Mouse (Mus musculus) kidney, adult 2 months (tissue): ENCODE measurements around the gene Fgfbp1. TPM values are rescaled to one million over a fixed set of nuclear protein-coding genes. Genes with fewer than 3 reads are reported as not detected.

Experiments
- DNase-seq: peaks from one replicate; pipeline ENCODE4 v3.0.0; 2021
- H3K27ac ChIP-seq: fragments of 200-500 bp; 2 replicates; pipeline ENCODE4 v1.5.1; 2012; ENCODE audit warnings: low read depth, low read length, control low read depth, inconsistent platforms; ENCODE audit not compliant: insufficient read depth
- H3K27me3 ChIP-seq: fragments of 200-500 bp; replicated peaks from 2 replicates; pipeline ENCODE4 v1.6.1; 2012; ENCODE audit warnings: mild to moderate bottlenecking, moderate library complexity, low read length, inconsistent platforms; ENCODE audit not compliant: control insufficient read depth, insufficient read depth
- H3K36me3 ChIP-seq: fragments of 200-500 bp; 2 replicates; pipeline ENCODE4 v1.6.1; 2012; ENCODE audit warnings: mild to moderate bottlenecking, moderate library complexity, low read length, inconsistent platforms; ENCODE audit not compliant: control insufficient read depth, insufficient read depth
- H3K4me1 ChIP-seq: fragments of 200-500 bp; 2 replicates; pipeline ENCODE4 v1.6.1; 2011; ENCODE audit warnings: low read length; ENCODE audit not compliant: control insufficient read depth, insufficient read depth
- H3K4me3 ChIP-seq: fragments of 200-500 bp; 2 replicates; pipeline ENCODE4 v1.5.1; 2011; ENCODE audit warnings: mild to moderate bottlenecking, low read depth, low read length, control low read depth; ENCODE audit not compliant: insufficient read depth
- CTCF ChIP-seq: fragments of 200-500 bp; conservative IDR thresholded peaks from 2 replicates; pipeline ENCODE4 v1.5.1; 2011; ENCODE audit warnings: low read depth, mild to moderate bottlenecking, control low read depth, low read length, moderate library complexity, mixed read lengths; ENCODE audit not compliant: insufficient read depth, insufficient read length
- POLR2A ChIP-seq: fragments of 200-500 bp; IDR thresholded peaks from one replicate; pipeline ENCODE4 v1.6.1; 2011; ENCODE audit warnings: low read depth, low read length, control low read depth
- WGBS: fragments of 180-500 bp; shearing (Covaris S2); methylation state at CpG from one replicate; pipeline ENCODE4 v1.1.7; 2018; 5-methylcytosine and 5-hydroxymethylcytosine counted together
- polyA plus RNA-seq: library from polyadenylated mRNA; depleted of rRNA; stranded (reverse); fragments of >200 nt; gene quantifications from 2 replicates; pipeline ENCODE4 v1.2.3, GENCODE M21; 2012; rRNA removed

Gene Fgfbp1
- polyA plus RNA-seq = 3.7 and 4.5 TPM in 2 replicates

DNA sequence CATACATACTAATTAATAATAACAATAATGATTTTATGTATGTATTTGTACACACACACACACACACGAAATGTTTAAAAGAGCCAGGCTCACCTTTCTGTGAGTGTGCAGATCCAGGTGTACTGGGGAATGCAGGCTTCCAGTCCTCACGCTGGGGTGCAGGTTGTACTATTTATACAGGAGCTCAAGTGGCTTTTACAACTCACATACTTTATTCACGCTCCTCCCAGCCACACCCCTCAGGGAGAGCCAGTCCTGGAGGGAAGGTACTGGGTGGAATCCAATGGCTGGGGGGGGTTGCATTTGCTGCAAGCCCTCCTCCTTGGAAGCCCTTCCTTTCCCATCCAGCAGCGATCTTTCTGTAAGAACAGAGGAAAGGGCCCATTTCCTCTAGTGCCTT, at the start of gene Fgfbp1:
Gene Fgfbp1, minus strand, starts transcription at position 160 of the 400 bp plus-strand sequence.
- peak within 1 kb of the TSS; percentile 22; the same call in 1 of the 2 replicates for H3K27ac ChIP-seq
- 51% methylated on average over 4 of the region's 4 CpGs for WGBS
- H3K36me3 ChIP-seq = no peaks in the 10 kb centered on the region
- peak; percentile 28 for DNase-seq
- H3K4me3 ChIP-seq = no peak within 1 kb of the TSS
- TF ChIP-seq POLR2A = no peak
- no peak for TF ChIP-seq CTCF
- H3K27me3 ChIP-seq = no peaks in the 10 kb centered on the region
- H3K4me1 ChIP-seq = peaks cover 5% of the 10 kb centered on the region; the same call in 1 of the 2 replicates

GRCm38 (mm10) chr5:43998295-43998989, 16.9 kb upstream of the Fgfbp1 start:
- no peak for DNase-seq
- no peaks in the 10 kb centered on the region for H3K36me3 ChIP-seq
- no peaks in the 10 kb centered on the region for H3K4me1 ChIP-seq
- no peak overlapping the region for H3K4me3 ChIP-seq
- TF ChIP-seq POLR2A (no peak), CTCF (no peak)
- no peaks in the 10 kb centered on the region for H3K27me3 ChIP-seq
- no peak overlapping the region for H3K27ac ChIP-seq
- 90% methylated on average over 9 of the region's 9 CpGs for WGBS

DNA sequence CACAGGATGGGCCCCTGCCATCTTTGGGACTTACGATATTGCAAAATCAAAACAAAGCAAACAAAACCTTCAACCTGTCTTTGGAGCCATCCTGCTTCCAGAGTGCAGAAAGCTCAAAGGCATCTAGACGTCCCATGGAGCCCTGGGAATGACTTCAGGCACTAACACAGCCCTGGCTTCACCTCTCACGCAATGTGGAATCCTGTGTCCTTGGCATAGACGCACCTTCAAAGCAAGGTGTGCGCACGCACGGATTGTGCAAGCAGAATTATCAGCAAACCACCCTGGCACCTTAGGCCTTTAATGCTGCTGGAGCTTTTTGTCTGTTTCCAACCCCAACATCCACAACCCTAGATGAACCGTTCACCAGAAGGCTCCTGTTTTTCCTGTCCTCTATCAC, 16.0 kb upstream of the Fgfbp1 start:
- H3K36me3 ChIP-seq = no peaks in the 10 kb centered on the region
- H3K27me3 ChIP-seq = no peaks in the 10 kb centered on the region
- no peaks in the 10 kb centered on the region for H3K4me1 ChIP-seq
- H3K4me3 ChIP-seq = no peak overlapping the region
- no peak for TF ChIP-seq POLR2A
- TF ChIP-seq CTCF = no peak
- WGBS = 91% methylated on average over 8 of the region's 8 CpGs
- DNase-seq = no peak
- no peak overlapping the region for H3K27ac ChIP-seq

GRCm38 (mm10) chr5:43996162-43996561, 14.6 kb upstream of the Fgfbp1 start:
- 35% methylated on average over 4 of the region's 4 CpGs for WGBS
- H3K4me3 ChIP-seq = no peak overlapping the region
- H3K27me3 ChIP-seq = no peaks in the 10 kb centered on the region
- H3K27ac ChIP-seq = no peak overlapping the region
- H3K36me3 ChIP-seq = no peaks in the 10 kb centered on the region
- H3K4me1 ChIP-seq = no peaks in the 10 kb centered on the region
- TF ChIP-seq POLR2A (no peak), CTCF (no peak)
- DNase-seq = no peak

DNA sequence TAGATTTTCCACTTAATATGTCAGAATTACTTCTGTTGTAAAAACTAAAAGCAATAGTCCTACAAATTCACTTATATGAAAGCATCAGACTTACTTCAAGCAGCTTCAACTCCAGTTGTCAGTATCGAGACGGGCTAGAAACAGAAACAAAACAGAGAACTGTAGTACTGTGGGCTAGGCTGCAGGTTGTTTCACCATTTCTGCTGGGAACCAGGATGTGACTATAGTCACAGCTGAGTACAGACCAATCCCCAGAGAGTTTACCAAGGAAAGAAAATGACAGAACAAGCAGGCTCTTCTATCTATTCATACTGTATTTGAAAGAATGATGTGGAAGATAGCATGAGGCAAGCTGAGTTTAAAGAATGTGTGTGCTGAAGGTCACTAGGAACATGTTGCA, 13.4 kb upstream of the Fgfbp1 start:
- Histone ChIP-seq H3K4me1 (no peaks in the 10 kb centered on the region), H3K36me3 (no peaks in the 10 kb centered on the region), H3K27me3 (no peaks in the 10 kb centered on the region), H3K4me3 (no peak overlapping the region), H3K27ac (no peak overlapping the region)
- WGBS = 90% methylated on average over 2 of the region's 2 CpGs
- no peak for DNase-seq
- TF ChIP-seq POLR2A = no peak
- no peak for TF ChIP-seq CTCF

GRCm38 (mm10) chr5:43990316-43990715, 8.7 kb upstream of the Fgfbp1 start:
- Histone ChIP-seq H3K36me3 (no peaks in the 10 kb centered on the region), H3K27me3 (no peaks in the 10 kb centered on the region), H3K4me1 (no peaks in the 10 kb centered on the region), H3K27ac (no peak overlapping the region), H3K4me3 (no peak overlapping the region)
- TF ChIP-seq POLR2A = no peak
- peak; percentile 88 for TF ChIP-seq CTCF
- WGBS = 51% methylated on average over 6 of the region's 6 CpGs
- DNase-seq = peak; percentile 74

DNA sequence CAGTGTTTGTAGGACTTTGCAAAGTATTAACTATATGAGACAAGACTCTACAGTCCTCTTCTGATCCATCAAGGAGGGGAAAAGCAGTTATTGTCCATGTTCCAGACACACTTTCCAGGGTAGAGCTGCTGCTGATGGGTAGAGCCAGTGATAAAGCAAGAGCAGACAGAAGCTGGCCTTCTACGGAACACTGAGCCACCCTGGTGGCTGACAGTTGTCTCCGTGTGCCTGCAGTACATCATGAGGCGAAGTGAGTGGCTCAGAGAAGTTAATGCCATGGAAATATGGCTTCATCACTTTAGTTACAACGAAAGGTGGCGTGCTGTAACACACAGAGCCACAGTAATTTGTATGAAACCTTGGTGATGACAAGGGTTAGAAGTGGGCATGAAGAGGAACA, 7.4 kb upstream of the Fgfbp1 start:
- Histone ChIP-seq H3K27ac (no peak overlapping the region), H3K36me3 (no peaks in the 10 kb centered on the region), H3K27me3 (no peaks in the 10 kb centered on the region), H3K4me3 (no peak overlapping the region), H3K4me1 (no peaks in the 10 kb centered on the region)
- DNase-seq = no peak
- WGBS = 80% methylated on average over 5 of the region's 5 CpGs
- TF ChIP-seq POLR2A (no peak), CTCF (peak; percentile 51)

- Histone ChIP-seq H3K27me3 (no peaks in the 10 kb centered on the region), H3K4me3 (no peak overlapping the region), H3K4me1 (peaks cover 5% of the 10 kb centered on the region; the same call in 1 of the 2 replicates), H3K36me3 (no peaks in the 10 kb centered on the region), H3K27ac (no peak overlapping the region)
- no peak for TF ChIP-seq CTCF
- TF ChIP-seq POLR2A = no peak
- no peak for DNase-seq
Measured at GRCm38 (mm10) chr5:43986212-43986611, 4.6 kb upstream of the Fgfbp1 start.
